ENCODE assay signal across 7 mouse cellular contexts in the genomic region with DNA sequence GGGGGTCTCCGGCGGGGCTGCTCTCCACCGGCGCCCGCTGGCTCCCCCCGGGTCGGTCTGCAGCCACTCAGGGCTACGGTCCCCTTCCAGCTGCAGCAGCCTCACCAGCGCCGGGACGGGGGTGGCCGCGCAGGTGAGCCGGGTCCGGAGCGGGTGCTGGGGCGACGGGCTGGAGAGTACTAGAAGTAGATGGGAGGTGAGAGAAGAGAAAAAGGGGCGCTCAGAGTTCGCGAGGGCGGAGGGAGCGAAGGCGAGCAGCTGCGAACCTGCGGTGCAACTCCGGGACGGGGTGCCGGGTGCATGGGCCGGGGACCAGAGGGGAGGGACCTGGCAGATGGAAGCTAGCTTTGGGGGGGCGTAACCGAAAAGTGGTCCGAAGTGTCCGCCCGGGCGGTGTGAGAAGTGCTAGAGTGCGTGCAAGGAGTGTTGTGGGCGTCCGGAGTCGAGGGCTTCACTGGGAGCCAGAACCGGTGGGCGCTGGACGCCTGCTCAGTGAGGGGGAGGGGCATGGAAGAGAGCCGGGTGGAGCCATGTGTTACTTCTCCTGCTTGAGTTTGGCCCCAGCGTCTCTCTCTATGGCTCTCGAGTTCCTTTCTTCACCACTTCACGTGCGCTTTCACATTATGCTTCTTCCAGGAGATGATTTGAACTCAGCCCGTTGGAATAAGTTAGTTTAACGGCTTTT. TPM values are rescaled to one million over a fixed set of nuclear protein-coding genes. Genes with fewer than 3 reads are reported as not detected.
DNase-seq lines count a peak whose midpoint lies in the region; ATAC-seq and TF ChIP-seq lines count a peak whose summit lies in the region.

No protein-coding gene starts in this region.

- no peaks in the 10 kb centered on the region for H3K9me3 ChIP-seq in limb, embryonic 15.5 days
- no peaks in the 10 kb centered on the region for H3K9me3 ChIP-seq in midbrain, embryonic 14.5 days (ENCODE audit: control insufficient read depth, low read length)

- no peaks in the 10 kb centered on the region for H3K36me3 ChIP-seq in limb, embryonic 15.5 days
- H3K36me3 ChIP-seq in midbrain, embryonic 14.5 days (ENCODE audit: control insufficient read depth, insufficient read depth, low read length): no peaks in the 10 kb centered on the region
- no peaks in the 10 kb centered on the region for H3K36me3 ChIP-seq in spleen, adult 2 months (ENCODE audit: control insufficient read depth, insufficient read depth, low read length)

- TF ChIP-seq POLR2A in spleen, adult 2 months (IDR thresholded peaks at IDR 0.05; ENCODE audit: low read depth, low read length): no peak; the same call in 1 of the 2 replicates

- H3K9ac ChIP-seq in limb, embryonic 15.5 days: peak overlapping the region; percentile 65
- H3K9ac ChIP-seq in midbrain, embryonic 14.5 days (replicated peaks; ENCODE audit: low read length): peak overlapping the region; percentile 64

- H3K27ac ChIP-seq in limb, embryonic 15.5 days: peak overlapping the region; percentile 74
- H3K27ac ChIP-seq in midbrain, embryonic 14.5 days (replicated peaks; ENCODE audit: low read depth, low read length): no peak overlapping the region
- peak overlapping the region; percentile 79 for H3K27ac ChIP-seq in spleen, adult 2 months (ENCODE audit: insufficient read depth, low read length)

- no peaks in the 10 kb centered on the region for H3K27me3 ChIP-seq in limb, embryonic 15.5 days
- peaks cover 13% of the 10 kb centered on the region for H3K27me3 ChIP-seq in midbrain, embryonic 14.5 days (ENCODE audit: control insufficient read depth, insufficient read depth, low read length)
- no peaks in the 10 kb centered on the region for H3K27me3 ChIP-seq in spleen, adult 2 months (ENCODE audit: control insufficient read depth, insufficient read depth, low read length)

- peak; percentile 72 for DNase-seq in T-cell, adult 2 months (ENCODE audit: low spot score)
- peak; percentile 86 for DNase-seq in embryo, embryonic 10 days (ENCODE audit: low spot score)
- DNase-seq in gastrocnemius, postnatal 36 days: peak; percentile 50 to 64
- peak; percentile 74 for DNase-seq in midbrain, embryonic 14.5 days
- DNase-seq in spleen, adult 2 months (ENCODE audit: low read depth in 1 of 2, low spot score in 2 of 2): peak in 1 of 2 experiments; percentile 60

- peak; percentile 3 for ATAC-seq in inflammation-experienced regulatory T-cells, adult 6 months
- ATAC-seq in limb, embryonic 15.5 days (ENCODE audit: insufficient number of reproducible peaks, low FRiP score, low TSS enrichment, low read depth): peak; percentile 71
- peak; percentile 75 for ATAC-seq in midbrain, embryonic 14.5 days (ENCODE audit: low FRiP score, low TSS enrichment)

- intact Hi-C loops in gastrocnemius, postnatal 36 days (cut with DNase I): no loop called here

- TF ChIP-seq CTCF in spleen, adult 2 months (IDR thresholded peaks at IDR 0.05; ENCODE audit: extremely low read depth, insufficient read depth, insufficient read length, insufficient replicate concordance): no peak

- under 1% methylated on average over 48 of the region's 50 CpGs for WGBS in limb, embryonic 15.5 days
- WGBS in midbrain, embryonic 14.5 days: under 1% methylated on average over 50 of the region's 50 CpGs
- WGBS in spleen, adult 2 months: under 1% methylated on average over 50 of the region's 50 CpGs

- H3K4me1 ChIP-seq in limb, embryonic 15.5 days: peaks cover 38% of the 10 kb centered on the region
- peaks cover 11% of the 10 kb centered on the region; the same call in 1 of the 2 replicates for H3K4me1 ChIP-seq in midbrain, embryonic 14.5 days (ENCODE audit: control insufficient read depth, insufficient read depth, low read length)
- peaks cover 17% of the 10 kb centered on the region; the same call in 1 of the 2 replicates for H3K4me1 ChIP-seq in spleen, adult 2 months (ENCODE audit: control insufficient read depth, insufficient read depth, insufficient read length)

- peak overlapping the region; percentile 75 for H3K4me2 ChIP-seq in limb, embryonic 15.5 days
- H3K4me2 ChIP-seq in midbrain, embryonic 14.5 days (ENCODE audit: low read length): peak overlapping the region; percentile 98

- peak overlapping the region; percentile 82 for H3K4me3 ChIP-seq in limb, embryonic 15.5 days
- H3K4me3 ChIP-seq in midbrain, embryonic 14.5 days (replicated peaks; ENCODE audit: low read depth, low read length): peak overlapping the region; percentile 80
- peak overlapping the region; percentile 67 for H3K4me3 ChIP-seq in spleen, adult 2 months (ENCODE audit: extremely low read depth, insufficient read depth, insufficient read length)

RNA-seq across cellular contexts. Expression of gene Fam117a, which starts 0.5 kb away (rescaled TPM):
- 1 to 10 TPM; 2.0 to 2.2 TPM for total RNA-seq in gastrocnemius, postnatal 36 days (2021)
- 10 to 100 TPM; 11.4 to 28.1 (median 26.5) TPM for polyA plus RNA-seq in inflammation-experienced regulatory T-cells, adult 6 months (2017; shearing (Covaris generic))
- polyA plus RNA-seq in limb, embryonic 15.5 days (2015; fragmentation: Nextera tagmentation; extraction: Ambion mirVana): 13.8 and 14.6 TPM in 2 replicates
- 2.4 and 2.5 TPM in 2 replicates for polyA plus RNA-seq in midbrain, embryonic 14.5 days (2014; fragmentation: Nextera tagmentation; extraction: Ambion mirVana)
- 123 and 142 TPM in 2 replicates for polyA plus RNA-seq in spleen, adult 2 months (2012; rRNA removed)

RNA-seq across cellular contexts. Expression of gene Kat7, which starts 27.2 kb away (rescaled TPM):
- 10 to 100 TPM; 20.8 to 25.1 TPM for total RNA-seq in gastrocnemius, postnatal 36 days (2021)
- 10 to 100 TPM; 45.4 to 49.3 (median 47.4) TPM for polyA plus RNA-seq in inflammation-experienced regulatory T-cells, adult 6 months (2017; shearing (Covaris generic))
- polyA plus RNA-seq in limb, embryonic 15.5 days (2015; fragmentation: Nextera tagmentation; extraction: Ambion mirVana): 60.0 and 62.7 TPM in 2 replicates
- polyA plus RNA-seq in midbrain, embryonic 14.5 days (2014; fragmentation: Nextera tagmentation; extraction: Ambion mirVana): 56.6 and 65.2 TPM in 2 replicates
- polyA plus RNA-seq in spleen, adult 2 months (2012; rRNA removed): 25.2 and 29.4 TPM in 2 replicates

RNA-seq across cellular contexts. Expression of gene Slc35b1, which starts 47.2 kb away (rescaled TPM):
- 10 to 100 TPM; 39.5 to 46.8 TPM for total RNA-seq in gastrocnemius, postnatal 36 days (2021)
- polyA plus RNA-seq in inflammation-experienced regulatory T-cells, adult 6 months (2017; shearing (Covaris generic)): 10 to 100 TPM; 63.5 to 83.2 (median 70.3) TPM
- 95.0 and 102 TPM in 2 replicates for polyA plus RNA-seq in limb, embryonic 15.5 days (2015; fragmentation: Nextera tagmentation; extraction: Ambion mirVana)
- polyA plus RNA-seq in midbrain, embryonic 14.5 days (2014; fragmentation: Nextera tagmentation; extraction: Ambion mirVana): 158 and 167 TPM in 2 replicates
- polyA plus RNA-seq in spleen, adult 2 months (2012; rRNA removed): 40.9 and 44.9 TPM in 2 replicates

Comparison
In these comparisons a context has a peak if more than half of its experiments do, and no peak if none do; other contexts are left out.
1. ATAC-seq: peak in every context shown above with its lines; median percentile 75 in midbrain, embryonic 14.5 days; 71 in limb, embryonic 15.5 days; 3 in inflammation-experienced regulatory T-cells, adult 6 months.